Mouse (Mus musculus): ENCODE data around the gene Hrasls5.
A peak's percentile ranks its signal among the peaks of the same experiment; 100 is the strongest.

GRCm38 (mm10) chr19:7617696-7618095 lies 5.4 kb downstream of the Hrasls5 start:
- TF ChIP-seq CTCF (IDR thresholded peaks at IDR 0.05; ENCODE audit: control insufficient read depth, insufficient read depth, insufficient read length): peak; percentile 12
- no peak for TF ChIP-seq MYOG (IDR thresholded peaks at IDR 0.05; ENCODE audit: control insufficient read depth, extremely low read depth, insufficient read length)
- no peak for TF ChIP-seq USF1 (IDR thresholded peaks at IDR 0.05; ENCODE audit: low read depth)
- TF ChIP-seq MAX (IDR thresholded peaks at IDR 0.05): no peak

Data from C2C12 (cell line).